Mouse (Mus musculus) 3T3-L1 (cell line): Measurements from ENCODE around the gene Fam171b.

Experiments used
- DNase-seq: peaks from one replicate; pipeline ENCODE4 v3.0.0-alpha.2; 2015; ENCODE audit warnings: low read depth, low spot score

Fam171b gene

GRCm38 (mm10) chr2:83812483-83813272, at the start of gene Fam171b:
Gene Fam171b (plus strand): TSS chr2:83812636.
- DNase-seq: peak; percentile 78

GRCm38 (mm10) chr2:83766058-83766457, 46.4 kb upstream of the Fam171b start:
- DNase-seq: no peak

GRCm38 (mm10) chr2:83766878-83767277, 45.6 kb upstream of the Fam171b start:
- DNase-seq: peak; percentile 39

- DNase-seq: no peak
Observed at GRCm38 (mm10) chr2:83768311-83769047, 44.0 kb upstream of the Fam171b start.

GRCm38 (mm10) chr2:83771155-83771812, 41.2 kb upstream of the Fam171b start:
- peak; percentile 91 for DNase-seq

GRCm38 (mm10) chr2:83791330-83792073, 20.9 kb upstream of the Fam171b start:
- no peak for DNase-seq

- DNase-seq: no peak
Observed at GRCm38 (mm10) chr2:83792102-83792501, 20.3 kb upstream of the Fam171b start.

GRCm38 (mm10) chr2:83795766-83796165, 16.7 kb upstream of the Fam171b start:
- DNase-seq: no peak

GRCm38 (mm10) chr2:83797902-83798497, 14.4 kb upstream of the Fam171b start:
- no peak for DNase-seq

GRCm38 (mm10) chr2:83813273-83813892, 947 bp downstream of the Fam171b start:
- peak; percentile 67 for DNase-seq

- peak; percentile 85 for DNase-seq
Observed at GRCm38 (mm10) chr2:83814009-83814408, 1.6 kb downstream of the Fam171b start.

- DNase-seq: no peak
Observed at GRCm38 (mm10) chr2:83816147-83816546, 3.7 kb downstream of the Fam171b start.

- DNase-seq: no peak
Observed at GRCm38 (mm10) chr2:83825161-83825560, 12.7 kb downstream of the Fam171b start.

GRCm38 (mm10) chr2:83828895-83829539, 16.6 kb downstream of the Fam171b start:
- DNase-seq: no peak

- DNase-seq: no peak
Observed at GRCm38 (mm10) chr2:83832903-83833302, 20.5 kb downstream of the Fam171b start.

- DNase-seq: no peak
Observed at GRCm38 (mm10) chr2:83835313-83836070, 23.1 kb downstream of the Fam171b start.

GRCm38 (mm10) chr2:83848495-83848894, 36.1 kb downstream of the Fam171b start:
- DNase-seq: no peak

- DNase-seq: no peak
Observed at GRCm38 (mm10) chr2:83853423-83853822, 41.0 kb downstream of the Fam171b start.

GRCm38 (mm10) chr2:83856236-83856635, 43.8 kb downstream of the Fam171b start:
- no peak for DNase-seq
